Mouse (Mus musculus) megakaryocyte, adult 5-6 weeks (primary cell): ENCODE data around the gene Cyren. TPM values are rescaled to one million over a fixed set of nuclear protein-coding genes. Genes with fewer than 3 reads are reported as not detected.

Experiments used
- ATAC-seq: 2 replicates; pipeline ENCODE4 v1.8.0; 2016; ENCODE audit warnings: mild to moderate bottlenecking, inconsistent platforms; ENCODE audit not compliant: poor library complexity, severe bottlenecking
- total RNA-seq, 2 experiments: library from RNA; stranded (forward) in 1 of 2; stranded (reverse) in 1 of 2; fragments of 153-499, 151-499 nt in 1 of 2; fragments of 221-1000, 200-1000 nt in 1 of 2; gene quantifications; 2 replicates each; pipeline versions ENCODE4 v1.2.3 to v1.2.4; 2015 to 2017

Cyren gene
- total RNA-seq, 2 experiments from 2014 or later: 3.8 to 8.1 TPM

DNA sequence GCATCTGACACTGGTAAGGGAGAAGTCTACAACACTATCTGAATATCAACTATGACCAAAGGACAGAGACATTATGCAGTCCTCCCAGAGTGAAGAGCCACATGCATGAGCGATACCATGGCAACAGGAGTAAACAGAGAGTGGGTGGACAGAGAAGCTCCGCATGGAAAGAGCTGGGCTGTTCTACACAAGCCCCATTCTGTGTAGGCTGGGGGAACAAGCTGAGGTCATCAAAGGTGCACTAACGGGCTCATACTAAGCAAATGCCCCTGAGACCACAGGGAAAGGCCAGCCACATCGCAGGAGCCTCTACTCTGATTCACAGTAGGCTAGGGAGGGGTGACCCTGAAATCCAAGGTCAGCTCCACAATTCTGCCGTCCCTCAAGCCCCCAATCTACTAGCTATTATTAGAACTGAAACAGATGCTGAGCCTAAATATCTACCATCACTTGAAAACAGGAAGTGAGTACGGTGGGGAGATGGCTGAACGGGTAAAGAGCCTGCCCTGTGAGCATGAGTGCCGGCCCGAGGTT is 24.1 kb upstream of the Cyren start:
- peak; percentile 69 for ATAC-seq

- no peak for ATAC-seq
Observed at GRCm38 (mm10) chr6:34900990-34901389, 23.1 kb upstream of the Cyren start.

GRCm38 (mm10) chr6:34899127-34899526 is 21.3 kb upstream of the Cyren start:
- no peak for ATAC-seq

GRCm38 (mm10) chr6:34896168-34896780 is 18.4 kb upstream of the Cyren start:
- no peak for ATAC-seq

GRCm38 (mm10) chr6:34895569-34895968 is 17.7 kb upstream of the Cyren start:
- no peak for ATAC-seq

DNA sequence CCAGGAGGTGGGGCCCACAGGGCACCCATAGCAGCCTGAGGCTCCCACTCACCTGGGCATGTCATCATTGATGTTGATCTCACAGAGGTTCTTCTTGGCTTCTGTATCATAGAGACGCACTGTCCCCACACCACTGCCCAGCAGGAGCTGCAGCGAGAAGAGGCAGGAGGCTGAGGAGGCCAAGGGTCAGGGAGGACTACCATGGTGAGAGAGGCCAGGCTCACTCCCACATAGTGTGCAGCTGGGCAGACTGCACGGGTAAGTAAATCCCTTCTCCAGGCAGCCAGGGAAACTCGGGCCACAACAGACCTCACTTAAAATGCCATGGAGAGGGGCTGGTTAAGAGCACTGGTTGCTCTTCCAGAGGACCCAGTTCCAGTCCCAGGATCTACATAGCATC is 11.3 kb upstream of the Cyren start:
- ATAC-seq: no peak

DNA sequence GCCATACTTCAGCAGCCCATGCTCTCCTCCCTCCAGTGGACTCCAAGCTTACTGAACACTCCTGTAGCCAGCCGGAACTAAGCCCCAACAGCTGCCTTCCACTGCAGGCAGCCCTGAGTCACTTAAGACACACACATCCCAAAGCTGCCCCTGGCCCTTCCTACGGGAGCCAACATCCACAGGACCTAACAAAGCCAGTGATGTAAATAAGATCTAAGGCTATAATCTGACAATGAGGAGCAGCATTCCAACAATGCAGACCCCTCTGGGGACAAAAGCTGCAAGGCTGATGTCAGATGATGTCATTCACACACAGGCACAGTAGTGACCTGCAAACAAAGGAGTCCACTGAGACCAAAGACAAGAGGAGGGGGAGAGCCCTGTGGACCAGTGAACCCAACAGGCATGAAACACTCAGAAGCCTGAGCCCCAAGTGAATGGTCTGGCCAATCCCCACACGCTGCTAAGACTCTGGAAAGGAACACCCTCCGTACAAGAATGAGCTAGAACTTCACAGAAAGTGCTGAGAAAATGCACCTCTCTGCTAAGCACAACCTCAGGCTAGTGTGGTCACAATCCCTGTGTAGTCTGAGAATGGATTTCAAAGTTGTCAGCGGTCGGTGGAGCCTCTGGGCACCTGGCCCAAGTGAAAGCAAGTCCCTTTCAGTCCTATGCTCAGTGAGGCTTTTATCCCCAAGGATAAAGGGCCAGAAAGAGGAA is 9.4 kb upstream of the Cyren start:
- no peak for ATAC-seq

DNA sequence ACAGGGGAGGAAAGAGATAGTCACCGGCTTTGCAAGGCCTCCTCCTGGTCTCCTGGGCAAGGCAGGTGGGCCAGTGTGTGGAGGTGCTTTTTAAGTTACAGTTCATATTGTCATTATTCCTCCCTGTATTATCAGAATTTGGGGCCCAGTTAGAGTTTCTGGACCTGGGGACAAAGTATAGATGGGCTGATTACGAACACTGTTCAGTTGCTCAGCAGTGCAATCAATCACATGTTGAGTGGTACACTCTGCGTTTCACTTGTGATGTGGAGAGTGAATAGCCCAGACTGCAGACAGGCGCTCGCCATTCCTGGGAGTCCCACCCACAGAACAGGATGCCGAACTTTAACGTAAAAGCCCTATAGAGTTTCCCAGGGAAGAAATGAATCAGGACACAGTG is 6.9 kb upstream of the Cyren start:
- no peak for ATAC-seq

DNA sequence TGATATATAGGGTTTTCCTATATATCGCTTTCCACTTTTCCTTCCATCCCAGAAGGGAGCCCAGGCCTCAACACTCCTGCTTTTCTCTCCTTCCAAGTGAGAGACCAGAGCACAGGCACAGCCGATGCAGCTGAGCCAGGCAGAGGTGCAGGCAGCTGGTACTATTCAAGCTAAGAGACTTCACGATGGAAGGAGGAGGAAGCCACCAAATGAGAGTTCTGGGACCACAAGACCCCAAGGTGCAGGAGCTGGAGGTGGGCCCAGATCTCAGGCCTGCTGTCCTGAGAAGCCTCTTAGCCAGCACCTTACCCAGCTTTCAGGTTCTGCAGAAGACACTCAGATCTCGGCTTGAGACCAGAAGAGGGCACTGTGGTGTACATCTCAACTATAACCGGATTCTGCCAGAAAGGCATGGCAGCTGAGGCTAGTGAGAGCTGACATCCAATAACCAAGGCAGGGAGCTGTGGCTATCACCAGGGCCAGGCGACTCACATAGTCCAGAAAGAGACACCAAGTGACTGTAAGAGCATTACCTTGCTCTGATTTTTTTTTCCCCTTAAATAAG is 2.1 kb upstream of the Cyren start:
- ATAC-seq: no peak

GRCm38 (mm10) chr6:34879101-34879740 is 1.4 kb upstream of the Cyren start:
- ATAC-seq: no peak

GRCm38 (mm10) chr6:34876835-34877156 is 1.1 kb downstream of the Cyren start:
- no peak for ATAC-seq

DNA sequence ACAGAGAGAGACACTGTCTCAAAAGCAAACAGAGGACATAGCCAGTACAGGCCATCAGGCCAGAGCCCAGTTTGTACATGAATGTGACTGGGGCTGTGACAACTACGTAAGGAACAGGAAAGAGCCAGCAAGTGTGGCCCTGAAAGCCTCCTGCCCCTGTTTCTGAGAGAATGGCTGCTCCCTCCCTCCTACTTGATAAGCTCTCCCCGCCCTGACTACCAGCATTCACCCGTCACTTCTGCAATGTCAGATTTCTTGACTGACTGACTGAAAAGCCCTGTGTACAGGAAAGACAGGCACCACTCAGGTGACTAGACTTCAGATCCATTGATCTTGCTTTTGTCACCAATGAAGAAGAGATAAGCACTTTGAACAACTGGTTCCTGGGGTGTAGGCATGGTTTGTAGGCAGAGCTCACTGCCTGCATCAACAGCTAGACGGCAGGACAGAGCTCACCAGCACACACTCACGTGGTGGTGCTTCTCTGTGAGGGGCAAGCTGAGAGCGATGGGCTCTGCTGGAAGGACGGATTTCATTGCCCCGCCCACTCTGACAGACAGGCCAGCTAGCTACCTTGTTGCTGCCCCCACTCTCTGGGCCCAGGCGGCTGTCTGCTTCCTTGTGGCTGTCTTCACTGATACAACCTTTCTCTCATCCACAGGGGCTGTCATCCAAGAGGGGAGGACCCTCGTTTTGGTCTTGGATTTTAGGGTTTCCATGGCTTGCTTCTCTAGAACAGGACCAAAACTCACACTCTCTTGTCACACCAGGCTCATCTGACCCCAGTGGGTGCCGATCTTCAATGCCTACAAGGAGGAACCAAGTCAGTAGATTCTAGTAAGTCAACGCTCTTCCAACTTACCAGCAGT is 1.7 kb downstream of the Cyren start:
- ATAC-seq: peak; percentile 9

GRCm38 (mm10) chr6:34875268-34875761 is 2.5 kb downstream of the Cyren start:
- peak; percentile 56 for ATAC-seq

DNA sequence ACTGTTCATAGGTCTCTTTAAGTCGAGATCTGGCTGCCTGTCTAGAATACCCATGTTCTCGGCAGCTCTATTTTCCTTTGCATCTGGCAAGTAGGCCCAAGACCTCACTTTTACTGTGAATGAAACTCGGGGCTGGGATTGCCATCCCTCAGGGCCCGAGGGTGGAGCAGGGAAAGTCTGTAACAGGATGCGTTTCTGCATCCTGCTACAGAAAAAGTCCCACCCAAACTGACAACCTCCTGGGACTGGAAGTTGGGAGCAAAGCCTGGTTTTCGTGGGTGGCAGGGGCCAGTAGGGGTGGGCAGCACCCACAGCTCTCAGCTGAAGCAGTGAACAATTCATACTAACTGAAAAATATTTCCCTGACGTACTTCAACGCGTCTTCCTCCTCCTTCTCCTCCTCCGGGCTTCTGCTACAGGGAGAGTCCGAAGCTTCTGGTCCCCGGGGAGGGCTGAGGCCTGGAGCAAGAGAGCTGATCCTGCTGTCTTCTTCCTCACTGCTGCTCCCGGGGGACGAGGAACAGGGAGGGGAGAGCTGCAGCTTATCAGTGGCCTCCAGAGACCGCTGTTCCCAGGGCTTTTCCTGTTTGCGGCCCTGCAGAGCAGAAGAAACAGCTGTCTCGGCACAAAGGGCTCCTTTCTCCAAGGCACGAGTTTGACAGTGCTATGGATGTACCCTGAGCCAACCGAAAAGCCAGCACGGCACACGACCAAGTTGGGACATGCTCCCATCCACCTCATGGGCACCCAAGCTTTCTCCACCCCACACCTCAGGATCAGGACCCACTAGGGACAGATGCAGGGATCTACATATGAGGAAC is 3.5 kb downstream of the Cyren start:
- ATAC-seq: no peak

GRCm38 (mm10) chr6:34872871-34873270 is 5.0 kb downstream of the Cyren start:
- no peak for ATAC-seq

- ATAC-seq: no peak
Observed at GRCm38 (mm10) chr6:34871929-34872328, 5.9 kb downstream of the Cyren start.

GRCm38 (mm10) chr6:34870724-34871123 is 7.1 kb downstream of the Cyren start:
- no peak for ATAC-seq

- ATAC-seq: no peak
Observed at GRCm38 (mm10) chr6:34870136-34870535, 7.7 kb downstream of the Cyren start.

GRCm38 (mm10) chr6:34869225-34869915 is 8.5 kb downstream of the Cyren start:
- ATAC-seq: peak; percentile 87
